In the genomic region with DNA sequence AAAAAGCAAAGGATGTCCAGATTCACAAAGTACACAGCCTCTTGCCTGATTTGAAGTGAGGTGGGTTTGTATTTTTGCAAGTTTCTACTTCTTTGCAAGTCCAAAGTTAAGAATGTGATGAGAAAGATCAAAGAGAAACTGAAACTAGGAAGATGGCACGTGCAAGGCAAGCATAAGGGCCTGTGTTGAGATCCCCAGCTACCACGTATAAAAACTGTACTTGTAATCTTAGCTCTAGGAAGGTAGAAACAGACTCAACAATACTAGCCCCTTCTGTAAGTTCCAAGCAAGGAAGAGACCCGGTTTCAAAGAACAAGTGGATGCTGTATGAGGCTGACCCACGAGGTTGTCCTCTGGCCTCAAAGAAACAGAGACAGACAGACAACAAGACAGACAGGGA, we compare ENCODE assay signal across 21 mouse cellular contexts.
DNase-seq lines count a peak whose midpoint lies in the region; ATAC-seq and TF ChIP-seq lines count a peak whose summit lies in the region.
"Had no signal": no experiment of that assay in that cellular context is flagged by ENCODE, and none has a peak within 500 bp of the region (broad histone marks: within the 10 kb centered on the region; RNA-seq: fewer than 3 reads in every experiment).

No protein-coding gene starts in this region.

- TF ChIP-seq CTCF in bone marrow, adult 2 months (IDR thresholded peaks at IDR 0.05; ENCODE audit: control insufficient read depth, insufficient read depth, low read length) = no peak
- no peak for TF ChIP-seq CTCF in midbrain, postnatal 0 days (IDR thresholded peaks at IDR 0.05)
- no peak for TF ChIP-seq CTCF in lung, adult 2 months (IDR thresholded peaks at IDR 0.05; ENCODE audit: insufficient read depth, low read length)

- peaks cover 42% of the 10 kb centered on the region for H3K36me3 ChIP-seq in megakaryocyte, embryonic 14.5 days (replicated peaks; ENCODE audit: low read length)
- no peaks in the 10 kb centered on the region; the same call in 1 of the 2 replicates for H3K36me3 ChIP-seq in midbrain, postnatal 0 days (ENCODE audit: insufficient read depth, low read length)
- H3K36me3 ChIP-seq: midbrain, embryonic 15.5 days had no signal

- H3K27me3 ChIP-seq in megakaryocyte, embryonic 14.5 days (replicated peaks) = no peaks in the 10 kb centered on the region
- no peaks in the 10 kb centered on the region for H3K27me3 ChIP-seq in midbrain, postnatal 0 days (ENCODE audit: insufficient read depth, low read length)
- H3K27me3 ChIP-seq: forebrain, embryonic 13.5 days; heart, embryonic 12.5 days; hindbrain, embryonic 13.5 days; midbrain, embryonic 15.5 days; Patski had no signal

- no peaks in the 10 kb centered on the region for H3K9me3 ChIP-seq in megakaryocyte, embryonic 14.5 days
- no peaks in the 10 kb centered on the region for H3K9me3 ChIP-seq in midbrain, postnatal 0 days (ENCODE audit: low read length)
- H3K9me3 ChIP-seq: forebrain, embryonic 13.5 days; G1E; heart, embryonic 12.5 days; hindbrain, embryonic 13.5 days; limb, embryonic 10.5 days; midbrain, embryonic 15.5 days had no signal

- peaks cover 29% of the 10 kb centered on the region for H3K4me1 ChIP-seq in megakaryocyte, embryonic 14.5 days
- peaks cover 5% of the 10 kb centered on the region; the same call in 1 of the 2 replicates for H3K4me1 ChIP-seq in bone marrow, adult 2 months (ENCODE audit: control insufficient read depth, insufficient read depth, low read length)
- H3K4me1 ChIP-seq in midbrain, postnatal 0 days (ENCODE audit: insufficient read depth, low read length) = no peaks in the 10 kb centered on the region
- peaks cover 8% of the 10 kb centered on the region for H3K4me1 ChIP-seq in lung, adult 2 months (ENCODE audit: control insufficient read depth, insufficient read depth, low read length)
- H3K4me1 ChIP-seq: heart, embryonic 12.5 days; limb, embryonic 10.5 days had no signal

- no peak overlapping the region for H3K9ac ChIP-seq in midbrain, postnatal 0 days (replicated peaks; ENCODE audit: low read length, poor library complexity, severe bottlenecking)
- H3K9ac ChIP-seq: forebrain, embryonic 13.5 days; heart, embryonic 12.5 days; hindbrain, embryonic 13.5 days; midbrain, embryonic 15.5 days had no signal

- DNase-seq in CD4-positive, CD25-positive, alpha-beta regulatory T cell, adult 2 months (ENCODE audit: low read depth, low spot score) = peak; percentile 74
- DNase-seq in naive thymus-derived CD4-positive, alpha-beta T cell, adult 2 months (ENCODE audit: low read depth) = peak; percentile 77
- no peak for DNase-seq in midbrain, postnatal 0 days (ENCODE audit: low spot score)
- no peak for DNase-seq in lung, adult 2 months
- DNase-seq: adrenal gland, adult 8-10 months; cerebellum, adult 2 months; gastrocnemius, postnatal 10 days; kidney, adult 2 months; liver; thymus, postnatal 25 days had no signal

- ATAC-seq in megakaryocyte, adult 5-6 weeks (ENCODE audit: poor library complexity, severe bottlenecking) = no peak
- no peak for ATAC-seq in midbrain, postnatal 0 days (ENCODE audit: low FRiP score)
- ATAC-seq: forebrain, embryonic 13.5 days; midbrain, embryonic 15.5 days; Patski had no signal

- no peak overlapping the region for H3K4me2 ChIP-seq in midbrain, postnatal 0 days (ENCODE audit: low read depth, low read length, poor library complexity, severe bottlenecking)
- H3K4me2 ChIP-seq: forebrain, embryonic 13.5 days; heart, embryonic 12.5 days; hindbrain, embryonic 13.5 days; midbrain, embryonic 15.5 days had no signal

- TF ChIP-seq POLR2A in bone marrow, adult 2 months (IDR thresholded peaks at IDR 0.05; ENCODE audit: borderline replicate concordance, control insufficient read depth, low read depth, low read length) = no peak
- TF ChIP-seq POLR2A in lung, adult 2 months (IDR thresholded peaks at IDR 0.05; ENCODE audit: borderline replicate concordance, extremely low read depth, low read depth, low read length) = no peak

- no peak overlapping the region for H3K27ac ChIP-seq in bone marrow, adult 2 months (ENCODE audit: control insufficient read depth, insufficient read depth, low read depth, low read length, poor library complexity)
- no peak overlapping the region for H3K27ac ChIP-seq in midbrain, postnatal 0 days (ENCODE audit: low read depth, low read length)
- H3K27ac ChIP-seq: forebrain, embryonic 13.5 days; hindbrain, embryonic 13.5 days; kidney, postnatal 0 days; limb, embryonic 10.5 days; midbrain, embryonic 15.5 days had no signal

- 36% methylated on average over 4 of the region's 4 CpGs for WGBS in bone marrow, adult 2 months
- WGBS in midbrain, postnatal 0 days = 70% methylated on average over 4 of the region's 4 CpGs
- 47% methylated on average over 4 of the region's 4 CpGs for WGBS in lung, adult 2 months

- H3K4me3 ChIP-seq in megakaryocyte, embryonic 14.5 days (replicated peaks) = peak overlapping the region; percentile 78
- peak overlapping the region; percentile 16 for H3K4me3 ChIP-seq in bone marrow, adult 2 months (replicated peaks; ENCODE audit: control insufficient read depth, low read depth, low read length)
- H3K4me3 ChIP-seq in midbrain, postnatal 0 days (ENCODE audit: low read depth, low read length) = no peak overlapping the region
- no peak overlapping the region for H3K4me3 ChIP-seq in lung, adult 2 months (replicated peaks; ENCODE audit: extremely low read depth, low read depth, low read length)
- H3K4me3 ChIP-seq: forebrain, embryonic 13.5 days; heart, embryonic 12.5 days; hindbrain, embryonic 13.5 days; limb, embryonic 10.5 days; midbrain, embryonic 15.5 days had no signal

Comparison
In these comparisons a context has a peak if more than half of its experiments do, and no peak if none do; other contexts are left out.
1. H3K4me3 ChIP-seq: peak in megakaryocyte, embryonic 14.5 days (single experiment) and bone marrow, adult 2 months (single experiment); none in midbrain, postnatal 0 days (single experiment) and lung, adult 2 months (single experiment).
2. DNase-seq: peak in CD4-positive, CD25-positive, alpha-beta regulatory T cell, adult 2 months (single experiment) and naive thymus-derived CD4-positive, alpha-beta T cell, adult 2 months (single experiment); none in midbrain, postnatal 0 days (single experiment) and lung, adult 2 months (single experiment).